ENCODE assay signal across 20 mouse cellular contexts in the genomic region with DNA sequence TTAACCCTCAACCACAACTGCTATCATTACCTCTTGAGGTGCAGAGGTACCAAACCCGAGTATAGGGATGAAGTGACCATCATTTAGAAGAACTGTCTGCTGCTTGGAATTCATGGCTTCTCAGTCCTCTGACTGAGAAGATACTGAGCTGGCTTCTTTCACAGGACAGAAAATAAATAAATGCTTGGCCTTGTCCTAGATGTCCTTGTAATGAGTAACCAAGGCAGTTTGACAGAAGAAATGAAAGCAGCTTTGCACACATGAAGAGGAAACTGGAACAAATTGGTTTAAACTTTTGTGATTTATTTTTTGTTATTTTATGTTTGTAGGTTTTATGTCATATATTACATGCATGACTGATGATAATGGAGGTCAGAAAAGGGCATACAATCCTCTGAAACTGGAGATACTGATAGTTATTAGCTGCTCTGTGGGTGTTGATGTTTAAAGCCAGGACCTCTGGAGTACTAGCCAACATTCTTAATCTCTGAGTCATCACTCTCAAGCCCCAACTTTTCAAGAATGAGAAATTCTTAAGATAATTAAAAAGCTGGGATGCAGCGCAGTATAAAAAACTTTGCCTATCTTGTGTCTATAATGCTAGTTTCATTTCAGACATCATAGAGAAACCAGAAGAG. TPM values are rescaled to one million over a fixed set of nuclear protein-coding genes. Genes with fewer than 3 reads are reported as not detected.
"Had no signal": no experiment of that assay in that cellular context is flagged by ENCODE, and none has a peak within 500 bp of the region (broad histone marks: within the 10 kb centered on the region; RNA-seq: fewer than 3 reads in every experiment).

A gene (minus strand): TSS at position 145 of the 638 bp plus-strand sequence.

- H3K27ac ChIP-seq: limb, embryonic 12.5 days; lung, embryonic 15.5 days; macrophage; midbrain, embryonic 15.5 days; neural tube, embryonic 12.5 days; stomach, postnatal 0 days had no signal

- H3K9me3 ChIP-seq: limb, embryonic 12.5 days; lung, embryonic 15.5 days; midbrain, embryonic 15.5 days; neural tube, embryonic 12.5 days had no signal

- H3K4me3 ChIP-seq: limb, embryonic 12.5 days; lung, embryonic 15.5 days; megakaryocyte, embryonic 14.5 days; midbrain, embryonic 15.5 days; neural tube, embryonic 12.5 days had no signal

- ATAC-seq: intestine, embryonic 16.5 days; midbrain, embryonic 15.5 days had no signal

- H3K36me3 ChIP-seq: limb, embryonic 12.5 days; lung, embryonic 15.5 days; midbrain, embryonic 15.5 days; neural tube, embryonic 12.5 days had no signal

- H3K4me1 ChIP-seq: limb, embryonic 12.5 days; lung, embryonic 15.5 days; megakaryocyte, embryonic 14.5 days; midbrain, embryonic 15.5 days; neural tube, embryonic 12.5 days had no signal

- H3K9ac ChIP-seq: limb, embryonic 12.5 days; lung, embryonic 15.5 days; midbrain, embryonic 15.5 days; neural tube, embryonic 12.5 days had no signal

- H3K4me2 ChIP-seq: limb, embryonic 12.5 days; liver, embryonic 11.5 days; lung, embryonic 15.5 days; midbrain, embryonic 11.5 days; midbrain, embryonic 15.5 days; neural tube, embryonic 12.5 days had no signal

- H3K27me3 ChIP-seq: limb, embryonic 12.5 days; lung, embryonic 15.5 days; megakaryocyte, embryonic 14.5 days; midbrain, embryonic 15.5 days; neural tube, embryonic 12.5 days had no signal

- DNase-seq: kidney, postnatal 25 days; layer of hippocampus, adult 9-11 months; layer of hippocampus, postnatal 36 days; lung, postnatal 14 days; thymus, postnatal 4 days had no signal

RNA-seq across cellular contexts. Expression of the gene that starts here (rescaled TPM):
- total RNA-seq: layer of hippocampus, adult 18-20 months; layer of hippocampus, postnatal 36 days; left cerebral cortex, adult 8-10 months; left cerebral cortex, postnatal 25 days; monocyte, adult 5-6 weeks; neutrophil, adult 5-6 weeks had no signal
- polyA plus RNA-seq: intestine, embryonic 16.5 days; limb, embryonic 12.5 days; liver, embryonic 11.5 days; lung, embryonic 15.5 days; macrophage; midbrain, embryonic 11.5 days; midbrain, embryonic 15.5 days; neural tube, embryonic 12.5 days; stomach, postnatal 0 days had no signal
